ENCODE assay signal across 16 mouse cellular contexts in genomic region chr12:99234346-99234745, GRCm38 (mm10).
DNase-seq lines count a peak whose midpoint lies in the region; ATAC-seq and TF ChIP-seq lines count a peak whose summit lies in the region.
"Had no signal": no experiment of that assay in that cellular context is flagged by ENCODE, and none has a peak within 500 bp of the region (broad histone marks: within the 10 kb centered on the region; RNA-seq: fewer than 3 reads in every experiment).

No protein-coding gene starts in this region.

- H3K27ac ChIP-seq in forebrain, embryonic 10.5 days: peak overlapping the region; percentile 76; the same call in 1 of the 2 replicates
- no peak overlapping the region for H3K27ac ChIP-seq in forebrain, postnatal 0 days (ENCODE audit: low read depth, low read length)
- H3K27ac ChIP-seq in lung, postnatal 0 days (ENCODE audit: low read length): no peak overlapping the region
- H3K27ac ChIP-seq in brown adipose tissue, adult 24 weeks (replicated peaks; ENCODE audit: low read depth, low read length): peak overlapping the region; percentile 61
- H3K27ac ChIP-seq in forebrain, embryonic 16.5 days (ENCODE audit: low read length): 0 out of 2 replicates have a peak overlapping the region, but pooled peaks have one; percentile 24
- H3K27ac ChIP-seq: hindbrain, postnatal 0 days; liver, embryonic 14.5 days had no signal

- no peaks in the 10 kb centered on the region for H3K36me3 ChIP-seq in forebrain, embryonic 10.5 days (replicated peaks)
- H3K36me3 ChIP-seq in forebrain, postnatal 0 days (ENCODE audit: insufficient read depth): no peaks in the 10 kb centered on the region
- no peaks in the 10 kb centered on the region for H3K36me3 ChIP-seq in lung, postnatal 0 days (ENCODE audit: insufficient read depth, low read length)
- no peaks in the 10 kb centered on the region for H3K36me3 ChIP-seq in forebrain, embryonic 16.5 days (ENCODE audit: control insufficient read depth, insufficient read depth)
- H3K36me3 ChIP-seq: heart, embryonic 15.5 days had no signal

- TF ChIP-seq EP300 in lung, postnatal 0 days (IDR thresholded peaks at IDR 0.05): no peak

- no peak overlapping the region for H3K9ac ChIP-seq in forebrain, postnatal 0 days
- H3K9ac ChIP-seq in lung, postnatal 0 days (replicated peaks; ENCODE audit: low read depth): no peak overlapping the region
- no peak overlapping the region for H3K9ac ChIP-seq in forebrain, embryonic 16.5 days (replicated peaks; ENCODE audit: low read depth, low read length)
- H3K9ac ChIP-seq: heart, embryonic 15.5 days; liver, embryonic 14.5 days had no signal

- no peak for TF ChIP-seq CTCF in forebrain, postnatal 0 days (IDR thresholded peaks at IDR 0.05; ENCODE audit: low read depth)
- TF ChIP-seq CTCF in lung, postnatal 0 days (IDR thresholded peaks at IDR 0.05): no peak

- DNase-seq in forebrain, embryonic 10.5 days (ENCODE audit: extremely low spot score, low spot score): no peak
- no peak for DNase-seq in forebrain, postnatal 0 days
- peak; percentile 38 for DNase-seq in lung, postnatal 0 days (ENCODE audit: low spot score)
- no peak for DNase-seq in lung, postnatal 10 days
- no peak for DNase-seq in left cerebral cortex, adult 18-20 months (ENCODE audit: low spot score in 2 of 2)
- no peak for DNase-seq in cerebellum, postnatal 36 days
- DNase-seq: cerebellum, postnatal 25 days; kidney, adult 9 months; right cerebral cortex, postnatal 14 days; thymus, adult 18-20 months had no signal

- no peak overlapping the region for H3K4me3 ChIP-seq in forebrain, embryonic 10.5 days
- no peak overlapping the region for H3K4me3 ChIP-seq in forebrain, postnatal 0 days (ENCODE audit: low read depth, low read length)
- no peak overlapping the region for H3K4me3 ChIP-seq in lung, postnatal 0 days (ENCODE audit: low read depth, low read length)
- no peak overlapping the region for H3K4me3 ChIP-seq in brown adipose tissue, adult 24 weeks (ENCODE audit: insufficient read depth, low read depth, low read length)
- no peak overlapping the region for H3K4me3 ChIP-seq in forebrain, embryonic 16.5 days (replicated peaks; ENCODE audit: low read length)
- H3K4me3 ChIP-seq: heart, embryonic 15.5 days; layer of hippocampus, adult 2 months had no signal

- WGBS in forebrain, embryonic 10.5 days: 68% methylated on average over 6 of the region's 6 CpGs
- WGBS in forebrain, postnatal 0 days: 18% methylated on average over 6 of the region's 6 CpGs
- WGBS in lung, postnatal 0 days: 28% methylated on average over 6 of the region's 6 CpGs
- 24% methylated on average over 6 of the region's 6 CpGs for WGBS in forebrain, embryonic 16.5 days

- no peaks in the 10 kb centered on the region for H3K27me3 ChIP-seq in forebrain, embryonic 10.5 days (ENCODE audit: poor library complexity, severe bottlenecking)
- no peaks in the 10 kb centered on the region for H3K27me3 ChIP-seq in forebrain, postnatal 0 days (ENCODE audit: insufficient read depth, low read length)
- H3K27me3 ChIP-seq in lung, postnatal 0 days (replicated peaks; ENCODE audit: insufficient read depth, low read length): no peaks in the 10 kb centered on the region
- no peaks in the 10 kb centered on the region for H3K27me3 ChIP-seq in forebrain, embryonic 16.5 days (replicated peaks; ENCODE audit: control insufficient read depth, insufficient read depth, low read length)
- H3K27me3 ChIP-seq: heart, embryonic 15.5 days had no signal

- ATAC-seq in forebrain, postnatal 0 days: no peak
- peak; percentile 38; the same call in 1 of the 2 replicates for ATAC-seq in lung, postnatal 0 days
- ATAC-seq in forebrain, embryonic 16.5 days: no peak
- ATAC-seq: hindbrain, postnatal 0 days had no signal

- H3K4me2 ChIP-seq in forebrain, postnatal 0 days (ENCODE audit: low read depth): no peak overlapping the region
- no peak overlapping the region for H3K4me2 ChIP-seq in lung, postnatal 0 days (replicated peaks; ENCODE audit: low read depth, low read length)
- H3K4me2 ChIP-seq in forebrain, embryonic 16.5 days (ENCODE audit: low read length): no peak overlapping the region
- H3K4me2 ChIP-seq: heart, embryonic 15.5 days had no signal

- peaks cover 79% of the 10 kb centered on the region for H3K4me1 ChIP-seq in forebrain, embryonic 10.5 days
- peaks cover 20% of the 10 kb centered on the region for H3K4me1 ChIP-seq in forebrain, postnatal 0 days (ENCODE audit: insufficient read depth)
- H3K4me1 ChIP-seq in lung, postnatal 0 days (ENCODE audit: insufficient read depth, low read depth, low read length): no peaks in the 10 kb centered on the region; the same call in 1 of the 2 replicates
- H3K4me1 ChIP-seq in brown adipose tissue, adult 24 weeks (ENCODE audit: control insufficient read depth, insufficient read depth, insufficient read length, low read length): peaks cover 32% of the 10 kb centered on the region
- H3K4me1 ChIP-seq in forebrain, embryonic 16.5 days (replicated peaks; ENCODE audit: control insufficient read depth, insufficient read depth, low read length): peaks cover 72% of the 10 kb centered on the region

- no peaks in the 10 kb centered on the region for H3K9me3 ChIP-seq in forebrain, embryonic 10.5 days
- H3K9me3 ChIP-seq in forebrain, postnatal 0 days (ENCODE audit: low read length): no peaks in the 10 kb centered on the region
- no peaks in the 10 kb centered on the region for H3K9me3 ChIP-seq in lung, postnatal 0 days (ENCODE audit: low read length)
- H3K9me3 ChIP-seq in forebrain, embryonic 16.5 days (ENCODE audit: control insufficient read depth, low read length): no peaks in the 10 kb centered on the region
- H3K9me3 ChIP-seq: heart, embryonic 15.5 days had no signal

Comparison
In these comparisons a context has a peak if more than half of its experiments do, and no peak if none do; other contexts are left out.
1. H3K27ac ChIP-seq: peak in forebrain, embryonic 10.5 days (single experiment), brown adipose tissue, adult 24 weeks (single experiment) and forebrain, embryonic 16.5 days (single experiment); none in forebrain, postnatal 0 days (single experiment) and lung, postnatal 0 days (single experiment).